10 mouse cellular contexts compared by ENCODE assay signal in genomic region chr8:47351914-47352701, GRCm38 (mm10).
DNase-seq lines count a peak whose midpoint lies in the region; ATAC-seq lines count a peak whose summit lies in the region.
"Had no signal": no experiment of that assay in that cellular context is flagged by ENCODE, and none has a peak within 500 bp of the region (broad histone marks: within the 10 kb centered on the region; RNA-seq: fewer than 3 reads in every experiment).

No protein-coding gene starts in this region.

- 43% methylated on average over 21 of the region's 21 CpGs for WGBS in forebrain, embryonic 15.5 days
- 9% methylated on average over 21 of the region's 21 CpGs for WGBS in limb, embryonic 15.5 days
- 71% methylated on average over 21 of the region's 21 CpGs for WGBS in midbrain, embryonic 15.5 days

- H3K4me2 ChIP-seq in forebrain, embryonic 15.5 days (replicated peaks), result peak overlapping the region; percentile 22
- H3K4me2 ChIP-seq in limb, embryonic 15.5 days, result peak overlapping the region; percentile 33
- no peak overlapping the region for H3K4me2 ChIP-seq in midbrain, embryonic 15.5 days

- H3K27ac ChIP-seq in forebrain, embryonic 15.5 days (replicated peaks), result peak overlapping the region; percentile 59
- peak overlapping the region; percentile 83 for H3K27ac ChIP-seq in limb, embryonic 15.5 days
- no peak overlapping the region for H3K27ac ChIP-seq in midbrain, embryonic 15.5 days
- H3K27ac ChIP-seq: liver, embryonic 14.5 days had no signal

- H3K4me3 ChIP-seq in forebrain, embryonic 15.5 days, result peak overlapping the region; percentile 15
- peak overlapping the region; percentile 15; the same call in 1 of the 2 replicates for H3K4me3 ChIP-seq in limb, embryonic 15.5 days
- H3K4me3 ChIP-seq in midbrain, embryonic 15.5 days, result no peak overlapping the region

- H3K9me3 ChIP-seq in forebrain, embryonic 15.5 days, result no peaks in the 10 kb centered on the region
- H3K9me3 ChIP-seq in limb, embryonic 15.5 days, result no peaks in the 10 kb centered on the region
- no peaks in the 10 kb centered on the region for H3K9me3 ChIP-seq in midbrain, embryonic 15.5 days

- no peak for ATAC-seq in forebrain, embryonic 15.5 days (replicated peaks)
- ATAC-seq in limb, embryonic 15.5 days (ENCODE audit: insufficient number of reproducible peaks, low FRiP score, low TSS enrichment, low read depth), result peak; percentile 75
- ATAC-seq in midbrain, embryonic 15.5 days (replicated peaks), result no peak
- ATAC-seq: Patski had no signal

- H3K9ac ChIP-seq in forebrain, embryonic 15.5 days (replicated peaks), result peak overlapping the region; percentile 27; the same call in 1 of the 2 replicates
- H3K9ac ChIP-seq in limb, embryonic 15.5 days, result no peak overlapping the region
- no peak overlapping the region for H3K9ac ChIP-seq in midbrain, embryonic 15.5 days
- H3K9ac ChIP-seq: liver, embryonic 14.5 days had no signal

- intact Hi-C loops in heart, postnatal 25 days (cut with DNase I), result no loop called here

- no peaks in the 10 kb centered on the region for H3K27me3 ChIP-seq in forebrain, embryonic 15.5 days
- H3K27me3 ChIP-seq in limb, embryonic 15.5 days, result peaks cover 12% of the 10 kb centered on the region; the same call in 1 of the 2 replicates
- no peaks in the 10 kb centered on the region for H3K27me3 ChIP-seq in midbrain, embryonic 15.5 days (replicated peaks)
- H3K27me3 ChIP-seq: Patski had no signal

- no peaks in the 10 kb centered on the region for H3K36me3 ChIP-seq in forebrain, embryonic 15.5 days
- no peaks in the 10 kb centered on the region for H3K36me3 ChIP-seq in limb, embryonic 15.5 days
- no peaks in the 10 kb centered on the region for H3K36me3 ChIP-seq in midbrain, embryonic 15.5 days (replicated peaks)

- peaks cover 26% of the 10 kb centered on the region for H3K4me1 ChIP-seq in forebrain, embryonic 15.5 days
- peaks cover 58% of the 10 kb centered on the region for H3K4me1 ChIP-seq in limb, embryonic 15.5 days
- H3K4me1 ChIP-seq in midbrain, embryonic 15.5 days, result no peaks in the 10 kb centered on the region

- peak; percentile 46 for DNase-seq in ZHBTc4 (ENCODE audit: low read depth, low spot score)
- DNase-seq in heart, postnatal 25 days (ENCODE audit: low spot score), result peak; percentile 47
- DNase-seq in thymus, postnatal 0 days (ENCODE audit: low spot score), result no peak
- DNase-seq in retina, embryonic 14.5 days (ENCODE audit: low spot score), result no peak
- DNase-seq in cerebellum, adult 9-11 months, result no peak

Comparison
In these comparisons a context has a peak if more than half of its experiments do, and no peak if none do; other contexts are left out.
1. DNase-seq: peak in ZHBTc4 (single experiment) and heart, postnatal 25 days (single experiment); none in thymus, postnatal 0 days (single experiment), retina, embryonic 14.5 days (single experiment) and cerebellum, adult 9-11 months (single experiment).